Mouse (Mus musculus): Measurements from ENCODE around the gene Gpr171. TPM values are rescaled to one million over a fixed set of nuclear protein-coding genes. Genes with fewer than 3 reads are reported as not detected.

Gpr171 gene
- polyA plus RNA-seq (2015; fragmentation: Illumina TruSeq; extraction: RNeasy Lipid Tissue Mini Kit (QIAGEN cat#74804); ENCODE audit: insufficient read depth, low read depth, low replicate concordance): not detected

DNA sequence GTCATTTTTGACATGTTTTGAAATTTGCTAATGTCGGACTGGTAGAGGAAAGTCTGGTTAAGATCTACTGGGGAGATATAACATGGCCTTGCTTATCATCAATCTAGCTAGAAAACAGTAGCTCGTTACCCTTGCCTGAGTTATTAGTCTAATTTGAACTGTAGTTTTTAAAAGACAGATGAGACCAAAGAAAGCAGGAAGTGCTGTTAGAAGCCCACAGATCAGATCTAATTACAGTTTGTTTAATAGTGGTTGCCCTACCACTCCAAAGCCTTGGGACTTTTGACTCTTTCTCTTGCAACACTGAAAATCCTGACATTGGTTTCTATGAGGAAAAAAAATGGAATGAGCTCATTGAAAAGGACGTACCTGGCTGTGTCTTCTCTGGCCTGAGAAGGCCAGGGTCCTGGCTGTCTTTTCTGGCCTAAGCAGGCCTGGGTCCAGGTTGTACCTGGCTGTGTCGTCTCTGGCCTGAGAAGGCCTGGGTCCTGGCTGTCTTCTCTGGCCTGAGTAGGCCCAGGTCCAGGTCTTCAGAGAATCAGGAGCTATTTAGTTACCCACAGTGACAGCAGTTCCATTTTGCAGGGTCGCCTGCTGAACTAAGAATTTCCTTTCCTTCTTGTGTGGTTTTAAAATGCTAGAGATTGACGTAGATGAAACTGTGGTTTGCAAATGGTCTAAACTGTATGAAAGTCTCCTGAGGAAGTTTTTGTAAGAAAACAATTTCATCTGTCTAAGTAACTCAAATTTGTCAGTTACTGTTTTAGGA is at the start of gene Gpr171:
Gene Gpr171 (minus strand): TSS at position 604 of the 769 bp plus-strand sequence.

Other genes with a start within 250 kb of the Gpr171 start
- not detected for gene Clrn1, start 216.5 kb downstream of the Gpr171 start, polyA plus RNA-seq (2015; fragmentation: Illumina TruSeq; extraction: RNeasy Lipid Tissue Mini Kit (QIAGEN cat#74804); ENCODE audit: insufficient read depth, low read depth, low replicate concordance)
- 0.42 TPM for gene Med12l, start 96.0 kb downstream of the Gpr171 start, polyA plus RNA-seq (2015; fragmentation: Illumina TruSeq; extraction: RNeasy Lipid Tissue Mini Kit (QIAGEN cat#74804); ENCODE audit: insufficient read depth, low read depth, low replicate concordance)
- 6.7 TPM for gene P2ry14, start 51.8 kb upstream of the Gpr171 start, polyA plus RNA-seq (2015; fragmentation: Illumina TruSeq; extraction: RNeasy Lipid Tissue Mini Kit (QIAGEN cat#74804); ENCODE audit: insufficient read depth, low read depth, low replicate concordance)
- not detected for gene Gpr87, start 93.3 kb upstream of the Gpr171 start, polyA plus RNA-seq (2015; fragmentation: Illumina TruSeq; extraction: RNeasy Lipid Tissue Mini Kit (QIAGEN cat#74804); ENCODE audit: insufficient read depth, low read depth, low replicate concordance)
- 1.1 TPM for gene P2ry13, start 109.1 kb upstream of the Gpr171 start, polyA plus RNA-seq (2015; fragmentation: Illumina TruSeq; extraction: RNeasy Lipid Tissue Mini Kit (QIAGEN cat#74804); ENCODE audit: insufficient read depth, low read depth, low replicate concordance)
- 0.74 TPM for gene P2ry12, start 161.1 kb upstream of the Gpr171 start, polyA plus RNA-seq (2015; fragmentation: Illumina TruSeq; extraction: RNeasy Lipid Tissue Mini Kit (QIAGEN cat#74804); ENCODE audit: insufficient read depth, low read depth, low replicate concordance)
- 1.0 TPM for gene Igsf10, start 242.6 kb upstream of the Gpr171 start, polyA plus RNA-seq (2015; fragmentation: Illumina TruSeq; extraction: RNeasy Lipid Tissue Mini Kit (QIAGEN cat#74804); ENCODE audit: insufficient read depth, low read depth, low replicate concordance)